Mouse (Mus musculus) testis, postnatal 10 days (tissue): ENCODE results near the gene Ucn3.
A peak's percentile ranks its signal among the peaks of the same experiment; 100 is the strongest.
"Not testable (repeated sequence)": the region's sequence is repeated elsewhere in the genome, so short reads cannot be mapped to it uniquely, and the experiment has no call there.

Experiments
- DNase-seq: peaks from one replicate; pipeline ENCODE4 v3.0.0; 2021; ENCODE audit warnings: low spot score

Gene Ucn3

DNA sequence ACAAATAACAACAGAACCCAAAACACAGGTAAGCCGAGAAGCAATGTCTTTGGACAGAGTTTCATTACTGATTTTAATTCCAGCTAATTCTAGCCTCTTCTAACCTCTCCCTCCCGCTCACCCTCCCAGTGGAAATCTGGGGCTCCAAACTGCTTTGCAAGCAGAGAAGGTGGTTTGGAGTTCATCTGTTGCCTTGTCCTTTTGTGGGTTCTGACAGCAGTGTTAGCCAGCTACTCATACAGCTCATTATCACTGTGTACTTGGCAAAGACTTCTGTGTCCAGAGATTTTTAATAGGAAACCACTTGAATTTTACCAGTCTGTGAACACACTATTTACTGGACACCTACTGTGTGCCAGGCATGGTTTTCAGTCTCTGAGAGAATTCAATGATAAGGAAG is at the start of gene Ucn3:
Gene Ucn3 (minus strand): TSS at position 101 of the 400 bp plus-strand sequence.
- DNase-seq, result no peak

DNA sequence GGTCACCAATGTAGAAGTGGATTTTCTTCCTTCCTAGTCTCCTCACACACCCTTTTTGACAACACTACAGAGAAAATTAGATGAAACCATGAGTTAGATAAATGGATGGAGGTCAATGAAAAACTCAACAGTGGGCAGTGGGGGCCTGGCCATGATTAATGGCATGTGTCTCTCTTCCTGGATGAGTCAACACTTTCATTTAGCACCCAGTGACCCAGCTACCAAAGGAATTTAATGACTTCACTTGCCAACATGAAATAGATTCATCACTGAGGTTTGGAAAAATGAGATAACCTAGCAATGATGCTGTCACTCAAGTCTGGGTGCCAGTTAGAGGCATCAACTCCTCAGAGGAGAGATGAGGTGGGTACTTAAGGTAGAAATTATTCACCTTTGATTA is 46.9 kb upstream of the Ucn3 start:
- no peak for DNase-seq

DNA sequence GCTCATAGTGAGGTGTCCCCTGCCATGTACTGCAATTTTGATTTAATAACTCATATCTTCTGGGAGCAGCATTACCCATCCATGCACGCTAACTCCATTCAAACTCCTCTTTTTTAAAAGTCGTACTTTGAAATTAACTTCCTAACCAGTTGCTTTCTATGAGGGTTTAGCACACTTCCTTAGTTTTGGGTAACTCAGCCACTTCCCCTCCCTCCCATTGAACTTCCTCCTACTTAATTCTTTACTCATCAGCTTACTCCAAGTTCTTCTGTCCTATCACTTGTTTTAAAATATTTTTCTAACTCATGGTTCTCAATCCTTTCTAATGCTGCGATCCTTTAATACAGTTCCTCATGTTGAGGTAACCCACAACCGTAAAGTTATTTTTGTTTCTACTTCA is 23.7 kb upstream of the Ucn3 start:
- DNase-seq, result no peak

DNA sequence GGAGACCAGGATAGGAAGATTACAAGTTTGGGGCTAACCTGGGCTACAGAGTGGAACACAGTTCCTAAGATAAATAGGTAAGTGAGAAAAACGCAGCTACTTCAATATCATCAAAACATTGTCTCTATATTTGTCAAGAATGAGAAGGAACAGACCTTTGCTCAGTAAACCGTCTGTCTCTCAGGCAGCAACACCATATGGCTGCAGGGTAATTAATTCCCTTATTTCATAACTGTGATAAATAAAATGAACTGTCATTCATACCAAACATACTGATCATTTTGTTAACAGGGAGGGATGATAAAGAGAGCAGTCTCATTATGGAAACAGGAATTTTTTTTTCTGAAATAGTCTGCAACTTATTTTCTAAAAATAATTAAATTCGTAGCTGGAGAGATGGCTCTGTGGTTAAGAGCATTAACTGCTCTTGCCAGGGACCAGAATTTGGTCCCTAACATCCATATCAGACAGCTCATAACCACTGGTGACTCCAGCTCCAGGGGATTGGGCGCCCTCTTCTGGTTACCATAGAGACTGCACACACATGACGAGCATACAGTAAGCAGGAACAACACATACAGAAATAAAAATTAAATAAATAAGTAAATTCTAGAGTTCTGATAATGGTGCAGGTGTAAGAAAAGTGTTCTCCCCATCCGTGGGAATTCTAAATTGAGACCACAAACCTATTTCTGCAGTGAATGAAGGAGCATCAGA is 6.2 kb upstream of the Ucn3 start:
- no peak for DNase-seq

DNA sequence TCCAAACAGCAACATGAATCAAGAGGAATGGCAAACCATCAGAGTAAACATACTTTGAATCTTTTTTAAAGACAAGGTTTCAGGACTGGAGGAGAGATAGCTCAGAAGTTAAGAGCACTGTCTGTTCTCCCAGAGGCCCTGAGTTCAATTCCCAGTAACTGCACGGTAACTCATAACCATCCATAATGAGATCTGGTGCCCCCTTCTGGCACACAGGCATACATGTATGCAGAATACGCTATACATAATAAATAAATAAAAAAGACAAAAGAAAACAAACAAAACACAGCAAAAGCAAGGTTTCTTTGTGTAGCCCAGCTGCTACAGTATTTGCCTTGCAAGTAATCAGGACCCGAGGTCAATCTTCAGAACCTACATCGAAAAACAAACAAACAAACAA is 4.3 kb upstream of the Ucn3 start:
- DNase-seq, result no peak

DNA sequence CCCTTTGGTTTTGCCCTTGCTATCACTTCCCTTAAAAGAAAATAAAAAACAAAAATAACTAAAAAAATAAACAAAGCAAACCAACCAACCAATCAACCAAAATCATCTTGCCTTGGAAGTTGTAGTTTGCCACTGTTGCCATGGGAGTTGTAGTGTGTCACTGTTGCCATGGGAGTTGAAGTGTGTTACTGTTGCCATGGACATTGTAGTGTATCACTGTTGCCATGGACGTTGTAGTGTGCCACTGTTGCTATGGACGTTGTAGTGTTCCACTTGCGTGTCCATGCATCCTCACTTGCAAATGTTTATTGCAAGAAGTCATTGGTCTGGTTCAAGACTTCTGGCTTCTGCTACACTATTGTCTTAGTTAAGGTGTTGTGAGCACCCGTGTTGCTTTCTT is 2.1 kb upstream of the Ucn3 start:
- no peak for DNase-seq

DNA sequence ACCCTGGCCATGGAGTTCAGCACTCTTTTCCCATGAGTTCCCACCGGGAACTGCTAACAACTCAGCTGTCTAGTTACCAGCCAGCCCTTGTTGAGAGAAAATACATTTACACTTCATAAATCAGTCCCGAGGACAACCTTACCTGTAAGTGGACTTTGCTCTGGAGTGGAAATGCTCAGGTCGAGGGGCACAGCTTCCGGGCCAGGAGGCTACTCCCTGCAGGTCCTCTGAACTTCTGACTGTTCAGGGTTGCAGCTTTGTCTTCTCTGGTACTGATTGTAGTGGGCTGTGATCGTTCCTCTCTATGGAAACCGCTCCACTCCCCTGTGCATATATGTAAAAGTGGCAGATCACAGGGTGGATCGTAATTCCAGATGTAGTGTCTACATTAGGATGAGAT is 450 bp downstream of the Ucn3 start:
- DNase-seq, result no peak

DNA sequence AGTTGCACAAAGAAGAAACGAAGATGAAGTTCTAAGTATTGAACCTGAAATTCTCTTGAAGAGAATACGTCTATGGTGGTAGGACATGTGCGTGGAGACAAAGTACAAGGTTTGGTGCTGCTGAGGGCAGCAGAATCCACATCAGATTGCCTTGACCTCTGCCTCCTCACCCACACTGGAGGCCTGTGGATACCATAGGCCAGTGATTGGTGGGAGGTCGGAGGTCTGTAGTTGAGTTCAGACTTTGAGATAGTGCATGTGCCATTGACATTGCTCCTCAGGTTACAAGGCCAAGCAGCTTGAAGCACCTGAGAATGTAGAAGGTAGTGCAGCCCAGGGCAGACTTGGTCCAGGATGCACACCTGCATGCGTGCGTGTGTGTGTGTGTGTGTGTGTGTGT is 19.1 kb downstream of the Ucn3 start:
- DNase-seq, result no peak

DNA sequence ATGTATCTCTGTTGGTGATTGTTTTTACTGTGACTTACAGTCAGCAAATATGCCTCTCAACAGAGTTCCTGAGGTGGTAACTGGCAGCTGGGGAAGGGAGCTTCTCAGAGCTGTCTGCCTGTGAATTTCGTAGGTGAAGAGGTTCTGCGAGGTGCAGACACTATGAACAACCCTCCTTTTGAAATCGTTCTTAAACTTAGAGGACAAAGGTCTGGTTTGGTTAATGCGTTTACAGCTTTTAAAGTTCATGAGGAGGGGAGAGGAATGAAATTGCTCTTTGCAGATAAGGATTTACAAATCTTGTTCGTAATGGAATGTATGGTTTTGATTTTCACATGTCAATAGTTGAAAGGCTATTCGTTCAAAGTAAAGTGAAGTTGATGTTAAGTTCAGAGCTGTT is 19.5 kb downstream of the Ucn3 start:
- no peak for DNase-seq

DNA sequence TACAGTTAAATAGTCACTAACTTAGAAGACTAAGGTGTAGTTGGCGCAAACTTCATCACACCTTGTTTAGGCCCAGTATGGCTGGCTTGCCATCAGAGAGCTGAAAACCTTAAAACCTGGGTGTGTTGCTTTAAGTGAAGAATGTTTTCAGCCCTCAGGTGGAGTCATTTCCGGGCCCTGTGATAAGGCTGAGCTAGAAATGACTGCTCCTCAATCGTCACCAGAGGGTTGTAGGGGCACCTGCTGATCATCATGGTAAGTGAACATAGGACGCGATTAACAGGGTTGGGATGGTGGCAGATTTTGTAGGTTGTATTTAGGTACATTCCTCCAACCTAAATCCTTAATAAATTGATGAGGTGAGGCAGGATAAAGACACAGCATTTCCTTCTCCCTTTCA is 20.7 kb downstream of the Ucn3 start:
- DNase-seq, result no peak

DNA sequence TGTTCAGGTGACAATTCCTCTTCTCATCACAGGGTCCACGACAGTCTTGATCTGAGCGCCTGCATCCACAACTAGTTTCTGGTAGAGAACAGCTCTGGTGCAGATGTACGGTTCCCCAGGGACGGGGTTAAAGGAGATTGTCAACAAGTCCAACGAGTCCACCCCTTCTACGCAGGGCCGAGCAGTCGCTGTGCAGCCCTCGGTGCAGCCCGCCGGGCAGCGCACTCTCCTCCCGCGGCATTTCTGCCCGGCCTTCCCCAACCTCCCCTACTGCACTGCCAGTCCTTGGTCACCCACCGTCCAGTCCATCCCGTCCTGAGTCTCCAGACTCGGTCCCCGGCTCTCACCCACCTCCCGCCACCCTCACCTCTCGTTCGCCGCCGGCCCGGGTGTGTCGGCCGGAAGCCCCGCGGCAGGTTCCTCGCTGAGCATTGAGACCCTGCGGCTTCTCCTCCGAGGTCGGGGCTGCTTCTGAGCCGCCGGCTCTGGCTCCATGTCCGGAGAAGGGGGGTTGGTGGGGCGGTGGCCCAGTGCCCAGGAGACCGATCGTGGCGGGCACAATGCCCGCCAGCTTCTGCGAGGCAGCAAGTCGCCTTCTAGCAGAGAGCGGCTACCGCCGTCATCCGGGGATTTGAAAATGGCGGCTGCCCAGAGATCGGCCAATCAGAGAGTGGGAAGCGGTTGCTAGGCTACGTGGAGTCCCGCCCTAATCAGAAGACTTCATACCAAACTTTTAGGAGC is 27.4 kb downstream of the Ucn3 start, which contains the start of the genes Net1 and Tubal3:
Gene Net1 (minus strand): TSS at position 650 of the 741 bp plus-strand sequence.
Gene Tubal3 (plus strand): TSS at position 704 of the 741 bp plus-strand sequence.
- peak; percentile 94 for DNase-seq

DNA sequence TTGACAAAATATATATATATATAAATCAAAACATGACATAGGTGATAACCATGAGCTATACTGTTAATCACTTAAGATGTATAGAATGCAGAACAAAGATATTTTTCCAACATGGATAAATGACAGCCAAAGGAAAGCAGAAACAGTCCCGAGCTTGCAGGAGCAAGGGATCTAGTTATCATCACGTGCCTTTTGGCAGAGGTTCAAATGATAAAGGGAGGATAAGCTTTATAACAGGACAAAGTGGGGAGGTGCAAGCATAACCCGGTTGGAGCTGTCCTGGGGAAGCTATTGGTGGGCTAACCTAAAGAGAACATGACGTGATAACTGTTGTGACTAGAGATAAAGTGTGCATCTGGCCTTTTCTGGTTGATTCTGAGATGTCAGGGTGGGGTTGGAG is 31.6 kb downstream of the Ucn3 start:
- DNase-seq, result no peak

DNA sequence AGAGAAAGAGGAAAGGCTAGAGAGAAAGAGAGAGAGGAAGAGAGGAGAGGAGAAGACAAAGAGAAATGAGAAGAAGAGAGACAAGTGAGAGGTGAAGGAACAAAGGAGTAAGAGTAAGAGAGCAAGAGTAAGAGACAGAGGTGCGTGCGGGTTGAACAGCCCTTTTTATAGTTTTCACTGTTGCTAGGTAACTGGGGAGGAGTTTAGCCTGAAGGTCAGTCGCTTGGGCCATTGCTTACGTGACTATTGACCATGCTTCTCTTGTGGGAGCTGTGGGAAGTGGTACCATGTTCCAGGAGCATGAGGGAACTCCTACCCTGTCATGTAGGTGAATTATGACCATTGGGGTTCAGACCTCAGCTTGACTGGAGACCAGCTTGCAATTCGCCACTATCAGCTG is 34.8 kb downstream of the Ucn3 start:
- DNase-seq, result no peak

DNA sequence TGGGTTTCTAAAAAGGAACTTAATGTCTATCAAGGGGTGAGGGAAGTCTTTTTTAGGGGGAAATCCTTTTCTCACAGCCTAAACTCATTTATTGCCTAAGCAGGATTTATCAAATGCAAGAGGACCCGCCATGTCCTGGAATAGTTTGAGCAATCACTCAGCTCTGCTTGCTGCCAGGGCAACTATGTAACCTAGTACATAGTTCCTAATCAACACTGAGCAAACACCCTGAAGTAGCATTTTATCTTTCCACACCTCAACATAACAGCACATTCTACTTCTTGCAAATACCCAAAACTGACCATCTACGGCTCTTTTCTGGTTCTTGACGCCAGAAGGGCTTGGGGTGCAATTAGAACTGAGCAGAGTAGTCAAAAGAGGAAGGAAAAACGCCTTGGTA is 36.9 kb downstream of the Ucn3 start:
- DNase-seq, result no peak

DNA sequence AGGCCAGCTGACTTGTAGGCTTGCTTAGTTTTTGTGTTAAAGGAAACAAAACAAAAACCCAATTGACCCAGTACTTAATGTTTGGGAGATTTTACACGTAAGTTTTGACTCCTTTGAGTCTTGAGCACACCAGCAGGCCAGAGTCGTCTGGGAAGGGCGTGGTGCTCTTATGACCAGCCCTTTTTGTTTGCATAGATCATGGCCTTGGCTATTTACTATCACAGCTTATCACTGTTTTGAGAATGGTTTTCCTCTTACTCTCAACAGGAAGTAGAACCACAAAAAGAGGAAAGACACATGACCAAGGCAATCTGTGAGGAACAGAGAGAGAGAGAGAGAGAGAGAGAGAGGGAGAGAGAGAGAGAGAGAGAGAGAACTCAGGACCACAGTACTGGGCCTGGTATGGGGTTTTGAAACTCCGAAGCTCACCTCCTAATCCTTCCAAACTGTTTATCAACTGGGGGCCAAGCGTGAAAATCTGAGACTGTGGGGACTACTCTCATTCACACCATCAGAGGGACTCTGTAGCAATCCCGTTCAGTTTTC is 37.9 kb downstream of the Ucn3 start:
- no peak for DNase-seq

DNA sequence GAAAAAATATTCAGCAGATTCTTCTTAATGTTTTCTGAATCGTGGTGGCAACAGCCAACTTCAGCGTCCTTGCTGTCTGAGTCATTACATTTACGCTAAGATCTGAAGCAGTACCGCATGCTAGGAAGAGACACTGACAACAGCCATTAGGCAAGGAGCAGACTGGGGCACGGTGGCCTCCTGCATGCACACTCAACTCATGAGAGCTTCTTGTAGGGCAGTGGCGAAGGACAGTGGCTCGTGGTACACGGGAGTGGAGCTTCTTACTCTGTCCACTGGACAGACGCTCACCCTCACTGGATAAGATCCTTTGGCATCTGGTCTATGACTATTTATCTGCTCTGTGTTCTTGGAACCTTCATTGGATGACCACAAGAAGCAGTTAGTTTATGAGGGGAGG is 45.8 kb downstream of the Ucn3 start:
- peak; percentile 30 for DNase-seq

DNA sequence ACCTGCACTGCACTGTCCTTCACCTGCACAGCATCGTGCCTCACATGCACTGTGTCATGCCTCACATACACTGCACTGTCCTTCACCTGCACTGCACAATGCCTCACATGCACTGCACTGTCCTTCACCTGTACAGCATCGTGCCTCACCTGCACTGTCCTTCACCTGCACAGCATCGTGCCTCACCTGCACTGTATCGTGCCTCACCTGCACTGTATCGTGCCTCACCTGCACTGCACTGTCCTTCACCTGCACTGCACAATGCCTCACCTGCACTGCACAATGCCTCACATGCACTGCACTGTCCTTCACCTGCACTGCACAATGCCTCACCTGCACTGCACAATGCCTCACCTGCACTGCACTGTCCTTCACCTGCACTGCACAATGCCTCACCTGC is 46.9 kb downstream of the Ucn3 start:
- not testable (repeated sequence) for DNase-seq

DNA sequence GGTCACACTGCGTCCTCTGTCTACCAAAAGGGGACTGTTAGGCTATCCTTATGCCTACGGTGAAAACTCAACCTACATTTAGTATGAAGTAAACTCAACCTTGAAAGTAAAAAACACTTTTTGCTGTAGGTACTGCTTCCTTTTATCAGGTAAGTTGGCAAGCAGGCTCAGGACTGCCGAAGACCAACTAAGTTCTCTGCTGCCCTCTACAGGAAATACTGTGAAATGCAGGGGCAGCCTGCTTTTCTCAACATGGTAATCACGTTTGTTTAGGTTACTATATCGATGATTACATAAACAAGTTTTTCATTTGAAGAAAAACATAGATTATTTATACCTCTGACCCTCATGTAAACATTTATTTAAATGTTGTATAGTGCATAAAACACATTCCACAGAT is 48.2 kb downstream of the Ucn3 start:
- peak; percentile 74 for DNase-seq

DNA sequence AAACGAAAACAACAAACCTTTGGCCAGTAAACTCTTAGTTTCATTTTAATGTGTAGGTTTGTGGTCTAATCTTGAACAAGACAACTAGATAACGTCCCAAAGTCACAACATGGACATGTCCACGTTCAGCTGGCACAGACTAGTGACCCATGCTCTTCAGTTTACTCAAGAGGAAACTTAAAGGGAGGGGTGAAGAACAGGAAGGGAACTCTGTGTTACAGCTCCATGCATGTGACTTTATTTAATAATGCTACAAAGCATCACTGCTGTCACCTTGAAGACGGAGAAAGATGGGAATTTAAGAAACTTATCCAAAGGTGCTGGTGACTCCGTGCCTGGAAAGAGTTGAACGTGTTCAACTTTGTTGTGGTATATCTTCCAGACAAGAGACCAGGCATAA is 49.1 kb downstream of the Ucn3 start:
- peak; percentile 13 for DNase-seq

DNA sequence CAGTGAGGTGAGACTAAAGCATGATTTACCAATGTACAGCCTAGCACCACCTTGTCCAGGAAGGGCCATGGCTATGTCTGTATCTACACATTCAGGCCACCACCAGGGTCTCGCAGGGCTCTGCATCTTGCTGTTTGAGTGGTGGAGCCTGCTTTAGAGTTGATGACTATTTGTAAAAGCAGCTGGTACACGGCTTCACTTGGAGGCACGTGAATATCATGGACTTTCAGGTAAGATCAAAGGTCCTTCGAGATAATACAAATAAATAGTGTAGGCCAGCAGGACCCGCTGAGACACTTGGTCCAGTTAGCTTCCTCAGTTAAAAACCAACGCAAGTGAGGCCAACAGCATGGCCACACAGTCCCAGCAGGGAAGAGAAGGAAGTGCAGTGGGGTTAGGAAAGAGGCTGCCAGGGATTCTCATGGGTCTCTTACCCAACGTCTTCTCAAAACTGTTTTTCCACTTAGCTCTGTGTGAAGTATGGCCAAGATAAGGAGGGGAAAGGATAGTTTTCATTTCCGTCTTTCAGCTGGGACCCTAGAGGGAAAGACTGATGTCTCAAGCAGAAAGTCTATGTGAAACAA is 49.7 kb downstream of the Ucn3 start:
- peak; percentile 24 for DNase-seq

DNA sequence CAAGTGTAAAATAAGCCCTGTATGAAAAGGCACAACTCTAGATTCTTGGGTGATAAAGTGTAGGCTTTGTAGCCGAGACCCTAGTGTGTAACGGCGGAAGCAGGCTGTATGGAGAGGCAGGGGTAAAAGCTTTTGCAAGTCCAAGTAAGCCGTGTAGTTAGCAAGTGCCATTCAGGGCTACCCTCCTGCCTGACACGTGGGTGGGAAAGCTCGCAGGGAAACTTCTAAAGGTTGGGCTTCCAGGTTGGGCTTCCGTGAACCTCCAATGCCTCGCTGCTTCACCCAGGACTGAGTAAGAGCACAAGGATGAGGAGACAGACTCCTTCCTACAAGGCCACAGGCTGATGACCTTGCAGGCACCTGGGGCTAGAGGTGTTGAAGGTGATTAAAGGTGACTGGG is 50.6 kb downstream of the Ucn3 start:
- DNase-seq, result peak; percentile 2

DNA sequence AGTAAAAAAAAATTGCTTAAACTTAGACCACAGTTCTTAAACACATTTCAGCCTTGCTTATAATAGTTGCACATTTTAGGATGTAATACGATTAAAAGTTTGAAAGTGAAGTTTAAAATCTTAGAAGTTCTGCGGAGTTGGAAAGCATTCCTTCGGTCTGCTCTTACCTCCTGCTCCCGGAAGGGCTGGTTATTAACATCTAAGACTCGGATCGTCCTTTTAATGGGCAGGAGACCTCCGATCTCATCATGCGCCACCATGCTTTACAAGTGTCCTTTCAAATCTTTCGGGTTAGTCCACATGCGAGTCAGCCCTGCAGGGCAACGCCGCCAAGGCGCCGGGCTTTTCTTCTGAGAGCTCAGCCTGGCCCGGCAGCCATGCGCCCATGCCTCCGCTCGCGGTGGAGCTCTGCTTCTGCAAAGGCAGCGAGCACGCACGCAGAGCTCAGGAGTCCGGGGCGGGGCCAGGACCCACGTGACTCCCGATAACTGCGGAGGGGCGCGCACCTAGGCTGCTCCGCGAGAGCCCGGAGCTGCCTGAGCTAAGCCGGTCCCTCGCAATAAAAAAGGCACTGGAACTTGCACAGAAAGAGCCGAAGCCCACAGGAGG is 51.9 kb downstream of the Ucn3 start:
- DNase-seq, result peak; percentile 94

DNA sequence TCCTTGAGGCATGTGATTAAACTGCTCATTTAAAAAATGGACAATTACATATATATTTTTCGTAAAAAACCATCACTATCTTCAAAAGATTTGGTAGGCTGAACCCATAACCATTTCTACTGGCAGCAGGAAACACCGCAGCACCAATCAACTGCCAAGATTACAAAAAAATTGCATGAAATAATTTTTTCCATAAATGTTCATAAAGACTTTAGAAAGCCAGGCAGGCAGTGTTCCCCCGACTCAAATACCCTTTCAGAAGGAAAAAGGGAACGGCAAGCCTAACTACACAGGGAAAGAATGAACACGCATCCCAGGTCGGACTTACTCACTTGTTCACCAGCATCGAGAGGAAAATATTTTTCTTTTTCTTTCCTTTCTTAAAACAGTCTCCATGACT is 52.5 kb downstream of the Ucn3 start:
- no peak for DNase-seq
